Mouse (Mus musculus) left cerebral cortex, postnatal 25 days (tissue): Measurements from ENCODE around the gene Abca4. TPM values are rescaled to one million over a fixed set of nuclear protein-coding genes. Genes with fewer than 3 reads are reported as not detected.

Experiments
- DNase-seq, 2 experiments: peaks; one replicate each; pipeline ENCODE4 v3.0.0; 2022; ENCODE audit warnings: low spot score in 2 of 2, mixed read lengths in 1 of 2
- intact Hi-C: fragments of 180-260 bp; cut with DNase I; formaldehyde crosslinking; loops from one replicate; pipeline ENCODE4 v1.15.1; 2025
- total RNA-seq, 2 experiments: library from RNA; stranded (reverse); gene quantifications; 2 replicates each; pipeline ENCODE4 v1.2.3; 2021

The Abca4 gene
- 1 to 10 TPM; 2.8 to 3.4 TPM for total RNA-seq

GRCm38 (mm10) chr3:122043799-122044547 lies at the start of gene Abca4:
TSS of gene Abca4 (plus strand) at chr3:122044443.
- intact Hi-C loops: no loop called here
- DNase-seq: no peak

- DNase-seq: no peak
- intact Hi-C loops: no loop called here
These were observed 49.1 kb upstream of the Abca4 start for GRCm38 (mm10) chr3:121995125-121995524.

DNA sequence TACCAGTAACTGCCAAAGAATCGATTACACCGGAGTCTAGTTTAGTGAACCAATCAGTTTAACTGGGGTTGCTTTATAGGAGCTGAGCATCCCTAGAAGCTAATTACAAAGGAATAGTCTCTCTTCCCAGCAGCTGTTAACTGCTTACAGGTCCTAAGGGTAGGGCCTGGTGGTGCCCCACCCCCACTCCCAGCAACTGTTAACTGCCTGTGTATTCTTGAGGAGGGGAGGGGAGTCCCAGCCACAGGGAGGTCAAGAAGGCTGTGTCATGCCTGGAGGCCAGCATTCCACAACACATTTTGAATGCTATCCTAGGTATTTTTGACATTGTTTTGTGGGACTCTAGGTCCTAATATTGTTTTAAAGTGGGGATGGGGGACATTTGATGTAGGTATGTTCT lies 44.3 kb upstream of the Abca4 start:
- DNase-seq: no peak
- intact Hi-C loops: no loop called here

DNA sequence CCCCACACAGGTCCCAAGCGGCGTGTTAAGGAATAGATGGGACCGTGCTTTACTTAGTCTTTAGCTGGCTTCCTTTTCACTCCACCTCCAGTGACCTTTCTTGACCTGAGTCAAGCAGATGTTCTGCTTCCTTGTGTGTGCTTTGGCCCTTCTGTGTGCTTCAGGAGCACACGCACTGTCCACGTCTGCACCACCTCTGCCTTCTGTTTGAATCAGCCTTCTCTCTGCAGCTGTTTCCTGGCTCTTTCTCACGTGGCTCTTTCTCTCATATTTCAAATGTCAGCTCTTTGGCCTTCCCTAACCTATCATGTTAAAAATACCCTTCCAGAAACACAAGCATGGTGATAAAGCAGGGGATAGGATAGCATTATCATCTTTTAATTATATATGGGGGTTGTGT lies 42.7 kb upstream of the Abca4 start:
- intact Hi-C loops: no loop called here
- no peak for DNase-seq

GRCm38 (mm10) chr3:122009818-122010217 lies 34.4 kb upstream of the Abca4 start:
- DNase-seq: peak in 1 of 2 experiments; percentile 5
- intact Hi-C loops: no loop called here

DNA sequence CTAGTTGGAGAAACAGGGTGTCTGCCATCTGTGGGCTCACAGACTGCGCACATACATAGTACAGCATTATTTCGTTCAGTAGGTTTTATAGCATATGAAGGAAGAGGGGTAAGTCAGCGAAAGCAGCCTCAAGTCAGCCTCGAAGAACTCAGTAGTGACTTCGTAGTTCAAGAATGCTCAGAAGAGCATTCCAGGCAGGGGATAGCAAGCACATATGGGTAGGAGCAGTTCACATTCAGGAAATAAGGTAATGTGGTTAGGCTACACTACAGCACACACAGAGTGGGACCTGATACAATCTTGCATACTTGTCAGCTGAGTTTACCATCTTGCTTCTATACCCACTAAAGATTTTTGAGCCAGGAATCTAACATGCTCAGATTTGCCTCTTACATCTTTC lies 34.0 kb upstream of the Abca4 start:
- DNase-seq: peak in 1 of 2 experiments; percentile 6
- intact Hi-C loops: no loop called here

- intact Hi-C loops: no loop called here
- no peak for DNase-seq
These were observed 31.8 kb upstream of the Abca4 start for GRCm38 (mm10) chr3:122012464-122012863.

DNA sequence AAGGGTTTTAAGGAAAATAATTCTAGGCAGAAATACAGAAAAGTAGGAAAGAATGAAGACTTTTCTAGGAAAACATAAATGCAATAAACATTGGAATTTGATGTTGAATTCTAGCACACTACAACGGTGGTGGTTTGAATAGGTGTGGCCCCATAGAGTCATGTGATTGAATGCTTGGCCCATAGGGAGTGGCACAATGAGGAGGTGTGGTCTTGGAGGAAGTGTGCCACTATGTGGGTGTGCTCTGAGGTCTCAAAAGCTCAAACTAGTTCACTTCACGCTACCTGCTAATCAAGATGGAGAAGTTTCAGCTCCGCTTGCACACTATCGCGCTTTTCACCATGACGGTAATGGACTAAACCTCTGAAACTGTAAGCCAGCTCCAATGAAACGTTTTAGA lies 25.8 kb upstream of the Abca4 start:
- no peak for DNase-seq
- intact Hi-C loops: no loop called here

- intact Hi-C loops: no loop called here
- no peak for DNase-seq
These were observed 25.1 kb upstream of the Abca4 start for GRCm38 (mm10) chr3:122019159-122019558.

DNA sequence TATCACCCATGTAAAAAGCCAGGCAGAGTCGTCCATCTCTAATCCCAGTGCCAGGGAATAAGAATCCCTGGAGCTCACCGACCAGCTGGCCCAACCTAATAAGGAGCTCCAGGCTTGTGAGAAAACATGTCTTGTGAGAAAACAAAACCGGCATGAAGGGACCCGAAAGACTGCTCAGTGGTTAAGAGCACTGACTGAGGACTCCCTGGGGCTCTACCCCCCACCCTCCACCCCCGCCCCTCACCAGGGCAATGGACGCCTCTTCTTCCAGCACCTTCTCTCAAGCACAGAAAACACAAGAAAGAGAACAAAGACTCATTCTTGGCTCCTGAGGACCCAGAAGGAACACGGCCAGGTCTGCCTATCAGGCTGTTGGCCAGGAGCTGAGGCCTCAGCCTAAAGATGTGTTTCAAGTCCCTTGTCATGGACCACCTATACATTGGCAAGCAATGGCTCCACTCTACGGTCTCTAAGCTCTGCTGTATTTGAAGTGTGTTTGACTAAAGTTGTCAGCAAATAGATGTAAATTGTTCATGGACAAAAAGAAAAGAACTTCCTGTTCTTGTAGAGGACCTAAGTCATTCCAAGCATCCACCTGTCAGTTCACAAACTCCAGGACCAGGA lies 23.1 kb upstream of the Abca4 start:
- DNase-seq: no peak
- intact Hi-C loops: no loop called here

- DNase-seq: no peak
- intact Hi-C loops: no loop called here
These were observed 21.9 kb upstream of the Abca4 start for GRCm38 (mm10) chr3:122022355-122022754.

DNA sequence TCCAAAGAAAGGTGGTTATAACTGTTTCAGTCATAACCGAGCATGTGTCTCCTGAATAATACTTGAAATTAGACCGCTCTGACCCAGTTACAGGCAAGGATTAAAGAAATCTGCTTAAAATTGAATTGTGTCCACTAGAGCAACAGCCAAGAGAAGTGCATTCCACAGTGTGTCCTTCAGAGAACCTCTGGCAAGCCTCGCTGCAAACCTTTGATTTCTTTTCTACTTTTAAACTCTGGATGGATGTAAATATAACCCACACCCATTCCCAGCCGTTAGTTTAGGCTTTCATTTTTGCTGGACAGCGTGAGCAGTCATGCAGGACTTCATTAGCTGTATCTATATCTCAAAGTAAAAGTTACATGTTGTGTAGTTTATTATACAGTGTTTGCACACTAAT lies 17.6 kb upstream of the Abca4 start:
- intact Hi-C loops: no loop called here
- DNase-seq: no peak

DNA sequence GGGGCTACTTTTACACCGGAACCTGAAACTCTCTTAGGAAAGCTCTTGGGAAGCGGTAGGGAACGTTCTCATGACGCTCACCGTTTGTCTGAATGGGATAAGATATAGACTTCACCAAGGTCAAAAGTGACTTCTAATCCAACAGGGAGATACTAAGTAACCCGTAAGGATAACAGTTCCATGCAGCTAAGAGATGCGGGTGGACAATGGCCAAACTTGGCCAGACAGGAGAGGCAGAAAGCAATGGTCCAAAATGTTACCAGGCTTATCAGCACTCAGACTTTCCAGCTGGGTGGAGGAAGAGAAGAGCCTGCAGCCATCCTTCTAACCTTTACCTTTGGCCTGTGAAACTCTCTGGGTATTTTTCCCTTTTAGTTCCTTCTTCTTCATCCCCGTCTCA lies 16.5 kb upstream of the Abca4 start:
- DNase-seq: no peak
- intact Hi-C loops: loop anchor here (2.0 kb wide), 1 partner anchor 13 kb away; no protein-coding TSS in a partner anchor

GRCm38 (mm10) chr3:122033248-122033837 lies 10.9 kb upstream of the Abca4 start:
- intact Hi-C loops: no loop called here
- DNase-seq: no peak

GRCm38 (mm10) chr3:122034240-122034639 lies 10.0 kb upstream of the Abca4 start:
- intact Hi-C loops: no loop called here
- DNase-seq: no peak

GRCm38 (mm10) chr3:122035092-122035491 lies 9.2 kb upstream of the Abca4 start:
- no peak for DNase-seq
- intact Hi-C loops: no loop called here

DNA sequence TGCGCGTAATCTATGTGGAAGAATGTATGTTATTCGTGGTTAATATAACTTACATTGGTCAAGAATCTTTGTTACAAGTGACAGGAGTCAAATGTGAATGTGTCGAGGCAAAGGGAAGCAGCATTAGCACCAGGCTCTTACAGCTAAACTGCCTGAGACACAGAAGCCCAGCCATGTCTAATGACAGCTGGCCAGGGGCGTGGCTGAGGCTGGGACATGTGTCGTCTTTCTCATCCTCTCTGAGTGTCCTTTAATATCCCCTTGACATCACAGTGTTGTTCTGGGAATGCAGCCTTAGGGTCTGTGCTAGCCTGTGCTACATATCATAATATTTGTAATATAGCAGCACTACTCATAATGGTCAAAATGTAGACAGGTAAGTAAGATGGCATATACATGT lies 3.7 kb upstream of the Abca4 start:
- intact Hi-C loops: no loop called here
- no peak for DNase-seq

DNA sequence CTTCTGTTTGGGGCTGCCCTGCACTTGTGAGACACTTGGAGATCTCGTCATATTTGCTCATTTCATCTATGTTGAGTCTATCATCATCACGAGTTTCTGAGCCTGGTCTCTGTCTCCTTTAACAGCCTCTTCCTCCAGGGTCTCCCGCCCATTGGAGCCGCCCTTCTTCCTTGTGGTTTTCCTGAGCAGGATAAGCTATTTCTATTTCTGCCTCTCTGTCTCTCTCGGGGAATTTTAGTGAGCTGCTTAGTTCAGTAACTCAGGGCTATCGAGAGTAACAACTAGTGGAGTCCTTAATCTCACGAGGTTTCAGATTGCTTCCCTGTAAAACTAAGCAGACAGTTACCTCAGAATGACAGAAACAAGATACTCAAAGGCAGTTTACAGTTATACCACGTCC lies 1.1 kb upstream of the Abca4 start:
- intact Hi-C loops: no loop called here

GRCm38 (mm10) chr3:122046187-122046620 lies 2.0 kb downstream of the Abca4 start:
- intact Hi-C loops: no loop called here

More for the DNA sequence above, 1.1 kb upstream of the Abca4 start:
- DNase-seq: no peak

GRCm38 (mm10) chr3:122047402-122047801 lies 3.2 kb downstream of the Abca4 start:
- DNase-seq: peak in 1 of 2 experiments; percentile 9
- intact Hi-C loops: no loop called here

More at GRCm38 (mm10) chr3:122046187-122046620, 2.0 kb downstream of the Abca4 start:
- no peak for DNase-seq
